Mouse (Mus musculus) midbrain, embryonic 10.5 days (tissue): ENCODE results near the gene Abca3. TPM values are rescaled to one million over a fixed set of nuclear protein-coding genes. Genes with fewer than 3 reads are reported as not detected.
A peak's percentile ranks its signal among the peaks of the same experiment; 100 is the strongest.
"Not testable (repeated sequence)": the region's sequence is repeated elsewhere in the genome, so short reads cannot be mapped to it uniquely, and the experiment has no call there.

ENCODE experiments used
- DNase-seq: peaks from one replicate; pipeline ENCODE4 v3.0.0-alpha.2; 2017; ENCODE audit warnings: low spot score
- H3K27ac ChIP-seq: fragments of 300-500 bp; sonication (generic); replicated peaks from 2 replicates; pipeline ENCODE4 v1.5.1; 2016; ENCODE audit warnings: mild to moderate bottlenecking
- H3K27me3 ChIP-seq: fragments of 300-500 bp; sonication (generic); 2 replicates; pipeline ENCODE4 v1.6.1; 2016; ENCODE audit warnings: low read depth, mild to moderate bottlenecking; ENCODE audit not compliant: poor library complexity, severe bottlenecking
- H3K36me3 ChIP-seq: fragments of 300-500 bp; sonication (generic); 2 replicates; pipeline ENCODE4 v1.6.1; 2016; ENCODE audit warnings: mild to moderate bottlenecking, moderate library complexity
- H3K4me1 ChIP-seq: fragments of 300-500 bp; sonication (generic); 2 replicates; pipeline ENCODE4 v1.6.1; 2016
- H3K4me3 ChIP-seq: fragments of 300-500 bp; sonication (generic); 2 replicates; pipeline ENCODE4 v1.5.1; 2016; ENCODE audit warnings: mild to moderate bottlenecking, moderate library complexity
- H3K9me3 ChIP-seq: fragments of 300-500 bp; sonication (generic); replicated peaks from 2 replicates; pipeline ENCODE4 v1.6.1; 2016; ENCODE audit warnings: mild to moderate bottlenecking
- WGBS: fragments of 180-500 bp; shearing (Covaris S2); methylation state at CpG from one replicate; pipeline ENCODE4 v1.1.7; 2016; 5-methylcytosine and 5-hydroxymethylcytosine counted together
- microRNA-seq: library from miRNA; unstranded; fragments of <30 nt; microRNA quantifications from one replicate; pipeline ENCODE4, GENCODE M21; 2017
- polyA plus RNA-seq: library from polyadenylated mRNA; unstranded; fragments of >200 nt; fragmentation: Nextera tagmentation; extraction: Ambion mirVana; gene quantifications from 2 replicates; pipeline ENCODE4 v1.2.1, GENCODE M21; 2016

Gene Abca3
- polyA plus RNA-seq, 1 experiment from 2014 or later: 8.6 TPM

GRCm38 (mm10) chr17:24453372-24453771, 101.6 kb downstream of the Abca3 start:
- peaks cover 35% of the 10 kb centered on the region for H3K36me3 ChIP-seq
- H3K27me3 ChIP-seq: no peaks in the 10 kb centered on the region
- H3K9me3 ChIP-seq: no peaks in the 10 kb centered on the region
- H3K27ac ChIP-seq: no peak overlapping the region
- peak overlapping the region; percentile 86; the same call in 1 of the 2 replicates for H3K4me3 ChIP-seq
- no peak for DNase-seq
- H3K4me1 ChIP-seq: peaks cover 15% of the 10 kb centered on the region
- WGBS: 88% methylated on average over 2 of the region's 2 CpGs

- Histone ChIP-seq H3K36me3 (peaks cover 26% of the 10 kb centered on the region), H3K4me3 (peak overlapping the region; percentile 86), H3K27ac (peak overlapping the region; percentile 94), H3K9me3 (no peaks in the 10 kb centered on the region), H3K27me3 (no peaks in the 10 kb centered on the region), H3K4me1 (peaks cover 15% of the 10 kb centered on the region)
- no peak for DNase-seq
- WGBS: 13% methylated on average over 14 of the region's 14 CpGs
Measured at GRCm38 (mm10) chr17:24454218-24454755, 102.5 kb downstream of the Abca3 start.

GRCm38 (mm10) chr17:24454756-24455522, 103.2 kb downstream of the Abca3 start:
- H3K27me3 ChIP-seq: no peaks in the 10 kb centered on the region
- peaks cover 15% of the 10 kb centered on the region for H3K4me1 ChIP-seq
- DNase-seq: peak; percentile 100
- no peaks in the 10 kb centered on the region for H3K9me3 ChIP-seq
- peak overlapping the region; percentile 86 for H3K4me3 ChIP-seq
- H3K36me3 ChIP-seq: peaks cover 19% of the 10 kb centered on the region
- under 1% methylated on average over 67 of the region's 67 CpGs for WGBS
- H3K27ac ChIP-seq: peak overlapping the region; percentile 94

- H3K4me1 ChIP-seq: peaks cover 15% of the 10 kb centered on the region
- 53% methylated on average over 10 of the region's 10 CpGs for WGBS
- not testable (repeated sequence) for H3K27me3 ChIP-seq, H3K27ac ChIP-seq, DNase-seq, H3K9me3 ChIP-seq
- peaks cover 12% of the 10 kb centered on the region for H3K36me3 ChIP-seq
- H3K4me3 ChIP-seq: peak overlapping the region; percentile 86
Measured at GRCm38 (mm10) chr17:24455523-24456206, 103.9 kb downstream of the Abca3 start.

Small RNAs within 50 kb of the gene (microRNA-seq; reads per million reads assigned to microRNA genes)
- not detected for gene Gm24427

Other genes starting within 250 kb of the Abca3 start
- 31.5 and 37.9 TPM in 2 replicates for gene Pdpk1, start 201.0 kb upstream of the Abca3 start, polyA plus RNA-seq
- gene Amdhd2, start 188.2 kb upstream of the Abca3 start, polyA plus RNA-seq: 42.4 and 44.8 TPM in 2 replicates
- gene Atp6v0c, start 182.2 kb upstream of the Abca3 start, polyA plus RNA-seq: 467 and 491 TPM in 2 replicates
- 5.3 and 12.5 TPM in 2 replicates for gene Tbc1d24, start 146.4 kb upstream of the Abca3 start, polyA plus RNA-seq
- 3.8 and 4.4 TPM in 2 replicates for gene Ntn3, start 142.4 kb upstream of the Abca3 start, polyA plus RNA-seq
- gene Tedc2, start 131.1 kb upstream of the Abca3 start, polyA plus RNA-seq: 22.4 and 22.9 TPM in 2 replicates
- 116 and 131 TPM in 2 replicates for gene Ccnf, start 100.5 kb upstream of the Abca3 start, polyA plus RNA-seq
- 0.12 TPM in 1 of 2 replicates, not detected in the other for gene Abca17, start 882 bp upstream of the Abca3 start, polyA plus RNA-seq
- 454 and 468 TPM in 2 replicates for gene Rnps1, start 62.6 kb downstream of the Abca3 start, polyA plus RNA-seq
- 78.8 and 82.4 TPM in 2 replicates for gene Eci1, start 74.7 kb downstream of the Abca3 start, polyA plus RNA-seq
- 2.7 and 3.4 TPM in 2 replicates for gene Dnase1l2, start 91.2 kb downstream of the Abca3 start, polyA plus RNA-seq
- 36.2 and 42.9 TPM in 2 replicates for gene E4f1, start 118.4 kb downstream of the Abca3 start, polyA plus RNA-seq
- gene Pgp, start 118.4 kb downstream of the Abca3 start, polyA plus RNA-seq: 76.4 and 83.5 TPM in 2 replicates
- 0.21 and 0.22 TPM in 2 replicates for gene Bricd5, start 121.9 kb downstream of the Abca3 start, polyA plus RNA-seq
- 40.2 and 40.9 TPM in 2 replicates for gene Mlst8, start 127.1 kb downstream of the Abca3 start, polyA plus RNA-seq
- 6.7 and 8.5 TPM in 2 replicates for gene Caskin1, start 136.7 kb downstream of the Abca3 start, polyA plus RNA-seq
- 106 and 110 TPM in 2 replicates for gene Traf7, start 176.0 kb downstream of the Abca3 start, polyA plus RNA-seq
- 2.1 and 2.9 TPM in 2 replicates for gene Rab26, start 182.3 kb downstream of the Abca3 start, polyA plus RNA-seq
- gene Pkd1, start 197.9 kb downstream of the Abca3 start, polyA plus RNA-seq: 14.7 and 18.5 TPM in 2 replicates